Mouse (Mus musculus): ENCODE data around the gene Ctdspl2. TPM values are rescaled to one million over a fixed set of nuclear protein-coding genes. Genes with fewer than 3 reads are reported as not detected.

Gene Ctdspl2
- total RNA-seq, 4 experiments from 2014 or later, result 24.5 to 30.8 (median 25.8) TPM

- DNase-seq, result no peak
Observed at GRCm38 (mm10) chr2:122059365-122060115, 103.7 kb downstream of the Ctdspl2 start.

Small RNAs within 50 kb of the gene (microRNA-seq; reads per million reads assigned to microRNA genes)
- gene Gm47314, result 0 reads per million in 2 experiments

Other genes starting within 250 kb of the Ctdspl2 start
- gene Frmd5, start 148.9 kb upstream of the Ctdspl2 start, total RNA-seq (2022), result 100 to 1,000 TPM in 2 of 4 experiments, 10 to 100 TPM in 2; 72.7 to 177 (median 125) TPM
- 10 to 100 TPM; 40.2 to 70.6 (median 56.4) TPM for gene Casc4, start 89.0 kb upstream of the Ctdspl2 start, total RNA-seq (2022)
- not detected for gene Mageb3, start 91 bp downstream of the Ctdspl2 start, total RNA-seq (2022)
- 10 to 100 TPM; 17.7 to 25.4 (median 18.6) TPM for gene Eif3j1, start 72.5 kb downstream of the Ctdspl2 start, total RNA-seq (2022)
- gene Spg11, start 162.4 kb downstream of the Ctdspl2 start, total RNA-seq (2022), result 10 to 100 TPM; 20.0 to 25.0 (median 23.5) TPM
- 100 to 1,000 TPM; 769 to 879 (median 834) TPM for gene B2m, start 191.7 kb downstream of the Ctdspl2 start, total RNA-seq (2022)
- not detected for gene Trim69, start 204.7 kb downstream of the Ctdspl2 start, total RNA-seq (2022)
- under 1 TPM in 1 of 4 experiments, not detected in 3; 0.09 TPM for gene Patl2, start 230.2 kb downstream of the Ctdspl2 start, total RNA-seq (2022)
- not detected for gene Terb2, start 230.3 kb downstream of the Ctdspl2 start, total RNA-seq (2022)